Mouse (Mus musculus): ENCODE measurements at regions not wholly inside any gene's neighbourhood (a gene's known extent, or its start where the extent isn't known, plus 50 kb on each side); places are given as distances from the start of the nearest gene placed in this dataset.

DNA sequence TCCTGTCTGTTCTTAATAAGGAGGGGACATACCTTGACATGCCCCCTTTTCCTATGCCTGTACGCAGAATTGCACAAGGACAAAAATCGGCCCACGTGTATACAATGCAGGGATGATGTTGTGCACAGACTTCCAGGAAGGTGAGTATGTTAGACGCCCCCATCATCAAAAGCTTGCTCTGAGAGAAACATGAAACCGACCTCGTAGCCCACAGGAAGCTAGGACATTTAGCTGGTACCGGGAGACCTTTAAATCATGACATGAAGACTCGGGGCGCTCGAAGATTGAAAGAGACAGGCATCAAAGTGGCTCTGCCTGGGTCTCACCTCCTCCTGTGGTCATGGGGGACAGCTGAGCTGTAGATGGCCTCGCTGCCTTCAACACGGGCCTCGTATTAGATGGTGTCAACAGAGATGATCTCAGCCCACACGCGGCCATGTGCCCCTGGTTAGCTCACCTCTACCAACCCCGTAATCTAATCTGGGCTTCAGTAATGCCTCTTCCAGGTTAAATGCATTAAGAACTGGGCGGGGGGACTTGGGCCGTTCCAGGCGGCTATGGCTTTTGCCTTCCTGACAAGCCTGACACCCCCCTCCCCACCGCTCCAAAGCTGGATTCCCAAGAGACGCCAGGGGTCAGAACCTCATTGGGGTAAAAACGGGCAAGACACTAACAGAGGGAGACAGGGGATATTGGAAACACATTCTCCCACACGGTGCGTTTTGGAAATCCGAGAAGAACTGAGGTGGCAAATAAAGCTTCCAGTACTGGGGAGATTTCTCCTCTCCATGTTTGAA is 520.9 kb upstream of the Tbx3 start:
- no peak overlapping the region for H3K4me3 ChIP-seq (replicated peaks)
- TF ChIP-seq GATA1 (IDR thresholded peaks at IDR 0.05; ENCODE audit: low read length) = no peak
- no peak for TF ChIP-seq TAL1 (IDR thresholded peaks at IDR 0.05; ENCODE audit: low read length)
- no peaks in the 10 kb centered on the region for H3K27me3 ChIP-seq (ENCODE audit: control insufficient read depth)
- peaks cover 57% of the 10 kb centered on the region for H3K9me3 ChIP-seq (ENCODE audit: control insufficient read depth, low read length)
- H3K4me1 ChIP-seq (ENCODE audit: control insufficient read depth) = no peaks in the 10 kb centered on the region
- H3K36me3 ChIP-seq (ENCODE audit: control insufficient read depth) = no peaks in the 10 kb centered on the region

- Histone ChIP-seq H3K9me3 (ENCODE audit: control insufficient read depth, low read length) (peaks cover 48% of the 10 kb centered on the region), H3K36me3 (ENCODE audit: control insufficient read depth) (no peaks in the 10 kb centered on the region), H3K27me3 (ENCODE audit: control insufficient read depth) (no peaks in the 10 kb centered on the region), H3K4me1 (ENCODE audit: control insufficient read depth) (no peaks in the 10 kb centered on the region), H3K4me3 (replicated peaks) (no peak overlapping the region)
- TF ChIP-seq TAL1 (IDR thresholded peaks at IDR 0.05; ENCODE audit: low read length) (no peak), GATA1 (IDR thresholded peaks at IDR 0.05; ENCODE audit: low read length) (no peak)
Measured at GRCm38 (mm10) chr5:119153086-119153485, 517.4 kb upstream of the Tbx3 start.

DNA sequence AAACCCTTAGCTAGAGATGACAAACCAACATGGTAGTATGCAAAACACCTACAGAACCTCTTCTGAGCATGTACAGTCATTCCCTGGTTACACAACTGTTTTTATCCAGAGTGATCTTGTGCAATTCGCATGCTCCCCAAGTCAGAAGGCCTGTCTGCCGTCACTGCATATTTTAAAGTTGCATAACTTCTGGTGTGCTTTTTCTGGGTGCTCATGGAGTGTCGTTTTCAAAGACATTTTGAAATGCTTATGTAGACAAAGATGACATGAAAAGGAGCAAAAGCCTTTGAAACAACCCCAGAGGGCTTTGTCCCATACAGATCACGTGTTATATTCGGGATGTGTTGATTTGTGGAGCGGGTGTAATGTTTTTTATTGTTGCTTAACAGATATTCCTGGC is 513.8 kb upstream of the Tbx3 start:
- H3K4me1 ChIP-seq (ENCODE audit: control insufficient read depth) = no peaks in the 10 kb centered on the region
- TF ChIP-seq TAL1 (IDR thresholded peaks at IDR 0.05; ENCODE audit: low read length) (no peak), GATA1 (IDR thresholded peaks at IDR 0.05; ENCODE audit: low read length) (no peak)
- no peaks in the 10 kb centered on the region for H3K36me3 ChIP-seq (ENCODE audit: control insufficient read depth)
- no peak overlapping the region for H3K4me3 ChIP-seq (replicated peaks)
- H3K9me3 ChIP-seq (ENCODE audit: control insufficient read depth, low read length) = peaks cover 46% of the 10 kb centered on the region
- H3K27me3 ChIP-seq (ENCODE audit: control insufficient read depth) = no peaks in the 10 kb centered on the region

- no peak overlapping the region for H3K4me3 ChIP-seq (replicated peaks)
- H3K9me3 ChIP-seq (ENCODE audit: control insufficient read depth, low read length) = peaks cover 39% of the 10 kb centered on the region
- H3K36me3 ChIP-seq (ENCODE audit: control insufficient read depth) = no peaks in the 10 kb centered on the region
- no peaks in the 10 kb centered on the region for H3K4me1 ChIP-seq (ENCODE audit: control insufficient read depth)
- TF ChIP-seq TAL1 (IDR thresholded peaks at IDR 0.05; ENCODE audit: low read length) (no peak), GATA1 (IDR thresholded peaks at IDR 0.05; ENCODE audit: low read length) (no peak)
- no peaks in the 10 kb centered on the region for H3K27me3 ChIP-seq (ENCODE audit: control insufficient read depth)
Measured at GRCm38 (mm10) chr5:119158171-119158570, 512.3 kb upstream of the Tbx3 start.

DNA sequence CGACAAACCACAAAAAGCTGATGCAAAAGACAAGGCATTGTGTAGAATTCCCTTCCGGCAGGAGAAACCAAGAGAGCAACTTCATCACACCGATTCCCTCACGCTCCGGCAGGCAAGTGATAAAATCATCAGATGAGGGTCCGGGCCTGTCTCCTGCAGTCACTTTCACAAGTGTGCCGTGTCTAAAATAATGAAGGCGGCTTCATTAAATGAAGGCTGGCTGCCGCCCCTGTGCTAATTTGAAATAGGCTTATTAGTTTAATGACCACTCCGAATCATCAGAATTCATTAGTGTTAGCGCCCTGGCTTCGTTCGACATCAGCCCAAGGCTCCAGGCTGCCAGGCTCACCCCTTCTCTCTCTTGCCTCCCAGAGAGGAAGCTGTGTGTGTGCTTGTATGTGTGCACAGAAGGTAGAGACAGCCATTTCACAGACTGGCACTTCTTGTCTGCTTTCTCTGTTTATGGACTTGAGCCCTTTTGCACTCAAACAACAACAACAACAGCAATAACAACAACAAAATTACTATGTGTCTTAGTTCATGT is 508.3 kb upstream of the Tbx3 start:
- H3K4me1 ChIP-seq (ENCODE audit: control insufficient read depth) = no peaks in the 10 kb centered on the region
- H3K9me3 ChIP-seq (ENCODE audit: control insufficient read depth, low read length) = peaks cover 43% of the 10 kb centered on the region
- no peaks in the 10 kb centered on the region for H3K27me3 ChIP-seq (ENCODE audit: control insufficient read depth)
- no peaks in the 10 kb centered on the region for H3K36me3 ChIP-seq (ENCODE audit: control insufficient read depth)
- H3K4me3 ChIP-seq (replicated peaks) = no peak overlapping the region
- TF ChIP-seq TAL1 (IDR thresholded peaks at IDR 0.05; ENCODE audit: low read length) (no peak), GATA1 (IDR thresholded peaks at IDR 0.05; ENCODE audit: low read length) (no peak)

DNA sequence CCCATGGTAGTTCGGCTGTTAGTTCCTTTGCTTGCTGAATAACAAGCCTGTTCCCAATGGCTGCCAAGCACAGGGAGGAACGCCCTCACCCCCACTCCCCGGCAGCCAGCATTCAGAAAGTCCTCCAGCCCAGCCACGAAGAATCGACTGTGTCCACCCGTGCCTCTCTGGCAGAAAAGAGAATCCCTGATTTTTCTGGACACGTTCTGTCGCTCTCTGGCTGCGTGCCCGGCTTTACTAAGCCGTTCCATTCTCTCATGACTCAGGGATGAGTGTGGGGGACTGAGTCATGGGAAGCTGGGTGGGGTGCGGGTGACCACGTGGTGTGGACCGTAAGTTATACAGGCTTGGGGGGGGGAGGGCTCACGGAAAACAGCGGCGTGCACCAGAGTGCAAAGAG is 502.8 kb upstream of the Tbx3 start:
- Histone ChIP-seq H3K4me3 (replicated peaks) (no peak overlapping the region), H3K9me3 (ENCODE audit: control insufficient read depth, low read length) (peaks cover 48% of the 10 kb centered on the region), H3K36me3 (ENCODE audit: control insufficient read depth) (no peaks in the 10 kb centered on the region), H3K27me3 (ENCODE audit: control insufficient read depth) (no peaks in the 10 kb centered on the region; the same call in 1 of the 2 replicates), H3K4me1 (ENCODE audit: control insufficient read depth) (no peaks in the 10 kb centered on the region)
- TF ChIP-seq TAL1 (IDR thresholded peaks at IDR 0.05; ENCODE audit: low read length) (no peak), GATA1 (IDR thresholded peaks at IDR 0.05; ENCODE audit: low read length) (no peak)

DNA sequence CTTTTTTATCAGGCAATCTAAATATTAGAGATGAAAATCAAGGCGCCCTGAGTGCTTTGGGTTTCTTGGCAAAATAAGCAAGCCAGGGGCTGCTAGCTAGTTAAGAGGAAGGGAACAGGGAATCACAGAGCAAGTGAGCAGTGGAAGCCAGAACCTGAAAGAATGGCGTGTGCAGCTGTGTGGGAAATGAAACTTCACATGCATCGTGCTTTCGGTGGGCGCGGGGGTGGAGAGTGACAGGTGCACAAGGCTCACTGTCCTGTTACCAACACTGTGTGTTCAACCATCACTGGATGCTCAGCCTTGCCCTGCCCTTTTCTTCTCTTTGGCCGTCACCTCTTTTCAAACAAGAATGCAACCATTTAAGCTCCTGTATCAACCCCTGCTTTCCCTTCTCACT is 501.2 kb upstream of the Tbx3 start:
- Histone ChIP-seq H3K27me3 (ENCODE audit: control insufficient read depth) (no peaks in the 10 kb centered on the region; the same call in 1 of the 2 replicates), H3K9me3 (ENCODE audit: control insufficient read depth, low read length) (peaks cover 52% of the 10 kb centered on the region), H3K4me3 (replicated peaks) (no peak overlapping the region), H3K4me1 (ENCODE audit: control insufficient read depth) (no peaks in the 10 kb centered on the region), H3K36me3 (ENCODE audit: control insufficient read depth) (no peaks in the 10 kb centered on the region)
- no peak for TF ChIP-seq TAL1 (IDR thresholded peaks at IDR 0.05; ENCODE audit: low read length)

DNA sequence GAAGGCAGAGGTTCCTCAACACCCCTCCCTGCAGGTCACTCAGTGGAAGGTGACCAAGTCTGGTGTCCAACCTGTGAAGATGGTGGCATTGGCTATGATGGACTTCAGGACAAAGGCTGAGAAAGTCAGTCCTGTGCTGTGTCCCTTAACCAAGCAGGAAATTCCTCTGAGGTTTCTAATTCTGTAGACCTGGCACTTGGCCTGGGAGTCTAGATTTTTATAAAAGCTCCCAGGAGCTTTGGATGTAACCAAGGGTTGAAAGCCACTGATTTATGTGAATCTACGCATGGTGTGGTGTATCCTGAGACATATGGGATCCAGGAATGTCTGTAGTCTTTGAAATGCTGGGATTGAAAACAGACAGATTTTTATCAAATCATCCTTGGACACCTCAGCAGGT is 498.8 kb upstream of the Tbx3 start:
- Histone ChIP-seq H3K9me3 (ENCODE audit: control insufficient read depth, low read length) (peaks cover 59% of the 10 kb centered on the region), H3K4me1 (ENCODE audit: control insufficient read depth) (no peaks in the 10 kb centered on the region), H3K27me3 (ENCODE audit: control insufficient read depth) (no peaks in the 10 kb centered on the region; the same call in 1 of the 2 replicates), H3K4me3 (replicated peaks) (no peak overlapping the region), H3K36me3 (ENCODE audit: control insufficient read depth) (no peaks in the 10 kb centered on the region)
- TF ChIP-seq TAL1 (IDR thresholded peaks at IDR 0.05; ENCODE audit: low read length) (no peak), GATA1 (IDR thresholded peaks at IDR 0.05; ENCODE audit: low read length) (no peak)

DNA sequence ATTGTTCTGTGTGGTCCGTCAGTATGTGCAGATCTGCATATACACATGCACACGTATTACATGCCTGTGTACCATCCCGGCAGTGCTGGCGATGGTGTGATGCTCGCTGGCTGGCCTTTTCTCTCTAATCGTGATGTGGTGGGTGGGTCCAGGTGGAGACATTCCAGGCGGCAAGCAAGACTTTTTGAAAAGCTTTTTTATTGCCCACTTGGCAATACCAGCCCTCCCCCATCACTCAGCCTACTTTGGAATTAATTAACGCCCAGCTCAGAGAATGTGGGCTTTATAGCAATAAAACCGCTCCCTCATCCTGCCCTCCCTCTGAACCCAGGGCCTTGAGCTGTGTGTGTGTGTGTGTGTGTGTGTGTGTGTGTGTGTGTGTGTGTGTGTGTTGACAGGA is 491.7 kb upstream of the Tbx3 start:
- no peaks in the 10 kb centered on the region for H3K27me3 ChIP-seq (ENCODE audit: control insufficient read depth)
- H3K4me3 ChIP-seq (replicated peaks) = no peak overlapping the region
- H3K9me3 ChIP-seq (ENCODE audit: control insufficient read depth, low read length) = peaks cover 45% of the 10 kb centered on the region
- no peak for TF ChIP-seq TAL1 (IDR thresholded peaks at IDR 0.05; ENCODE audit: low read length)
- no peak for TF ChIP-seq GATA1 (IDR thresholded peaks at IDR 0.05; ENCODE audit: low read length)
- H3K36me3 ChIP-seq (ENCODE audit: control insufficient read depth) = no peaks in the 10 kb centered on the region
- H3K4me1 ChIP-seq (ENCODE audit: control insufficient read depth) = no peaks in the 10 kb centered on the region
